Mouse (Mus musculus) frontal cortex, adult 2 months (tissue): ENCODE measurements at regions not wholly inside any gene's neighbourhood (a gene's known extent, or its start where the extent isn't known, plus 50 kb on each side); places are given as distances from the start of the nearest gene placed in this dataset.

Experiments used
- DNase-seq, 2 experiments: peaks; one replicate each; pipeline ENCODE4 v3.0.0; 2022; ENCODE audit warnings: low spot score in 1 of 2; ENCODE audit errors: extremely low spot score in 1 of 2

DNA sequence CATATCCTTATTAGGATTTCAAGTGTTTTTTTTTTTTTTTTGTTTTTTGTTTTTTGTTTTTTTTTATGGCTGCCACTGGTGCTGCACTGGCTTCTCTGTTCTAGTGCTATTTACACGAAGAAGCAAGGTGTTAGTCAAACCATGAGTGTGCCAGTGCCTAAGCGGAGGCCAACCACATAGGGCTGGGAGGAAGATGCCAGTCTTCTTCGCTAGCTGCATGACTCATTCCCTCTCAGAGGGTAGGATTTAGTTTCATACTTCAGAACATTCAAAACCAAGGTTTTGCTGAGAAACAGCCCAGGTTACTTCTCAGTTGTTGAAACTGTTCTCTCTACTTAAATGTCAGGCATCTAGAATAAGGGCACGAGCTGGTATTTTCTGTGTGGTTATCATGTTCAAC lies 72.6 kb downstream of the Icos start:
- peak in 1 of 2 experiments; percentile 41 for DNase-seq

- no peak for DNase-seq
Measured at GRCm38 (mm10) chr1:61053676-61054075, 75.9 kb downstream of the Icos start.

GRCm38 (mm10) chr1:61054391-61054790 lies 76.7 kb downstream of the Icos start:
- no peak for DNase-seq

- peak; percentile 27 to 80 for DNase-seq
Measured at GRCm38 (mm10) chr1:61055176-61055575, 77.4 kb downstream of the Icos start.

GRCm38 (mm10) chr1:61059910-61060536 lies 82.3 kb downstream of the Icos start:
- no peak for DNase-seq

GRCm38 (mm10) chr1:61061892-61062460 lies 84.2 kb downstream of the Icos start:
- DNase-seq, result no peak

GRCm38 (mm10) chr1:61068112-61068511 lies 90.4 kb downstream of the Icos start:
- no peak for DNase-seq

GRCm38 (mm10) chr1:61074127-61074526 lies 96.4 kb downstream of the Icos start:
- DNase-seq, result no peak

GRCm38 (mm10) chr1:61075335-61075734 lies 97.6 kb downstream of the Icos start:
- no peak for DNase-seq

- no peak for DNase-seq
Measured at GRCm38 (mm10) chr1:61084732-61085131, 107.0 kb downstream of the Icos start.

- no peak for DNase-seq
Measured at GRCm38 (mm10) chr1:61086811-61087210, 109.1 kb downstream of the Icos start.

DNA sequence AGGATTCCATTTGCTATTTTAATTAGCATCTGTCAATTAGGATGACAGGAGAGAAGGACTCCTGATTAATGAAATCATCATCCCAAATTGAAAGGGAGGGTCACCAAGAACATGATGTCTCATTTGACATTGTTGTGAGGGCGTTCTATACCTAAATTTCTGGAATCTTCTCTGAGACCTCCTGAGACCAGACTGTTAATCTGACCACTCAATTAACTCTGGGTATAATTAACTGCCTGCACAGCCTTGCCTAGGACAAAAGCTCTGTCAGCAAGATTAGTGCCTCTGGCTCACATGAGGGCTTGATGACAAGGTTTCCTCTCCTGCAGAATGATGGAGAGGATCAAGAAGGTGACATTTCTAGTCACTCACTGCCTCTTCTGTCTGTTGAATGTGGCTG lies 113.1 kb downstream of the Icos start:
- no peak for DNase-seq

GRCm38 (mm10) chr1:61095481-61096165 lies 117.9 kb downstream of the Icos start:
- DNase-seq, result no peak

- no peak for DNase-seq
Measured at GRCm38 (mm10) chr1:61099341-61099740, 121.6 kb downstream of the Icos start.

DNA sequence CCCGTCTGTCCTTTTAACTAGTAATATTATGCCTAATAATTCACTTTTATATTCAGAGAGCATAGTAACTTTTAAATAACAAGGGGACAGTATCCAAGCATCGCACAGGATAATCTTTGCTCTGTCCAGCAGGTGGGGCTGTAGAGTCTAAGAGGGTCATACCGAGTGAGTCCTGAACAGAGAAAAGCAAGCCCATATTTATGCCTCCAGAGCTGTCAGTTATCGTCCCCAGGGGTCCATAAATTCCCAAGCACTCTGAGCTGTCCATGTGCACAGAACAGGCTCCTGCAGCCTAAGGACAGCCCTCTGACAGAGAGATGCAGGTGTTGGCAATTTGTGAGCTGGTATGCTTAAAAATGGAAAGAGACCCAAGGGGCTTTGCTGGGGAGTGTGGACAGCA lies 124.0 kb downstream of the Icos start:
- DNase-seq, result peak in 1 of 2 experiments; percentile 10

- DNase-seq, result no peak
Measured at GRCm38 (mm10) chr1:61102346-61102745, 124.6 kb downstream of the Icos start.

DNA sequence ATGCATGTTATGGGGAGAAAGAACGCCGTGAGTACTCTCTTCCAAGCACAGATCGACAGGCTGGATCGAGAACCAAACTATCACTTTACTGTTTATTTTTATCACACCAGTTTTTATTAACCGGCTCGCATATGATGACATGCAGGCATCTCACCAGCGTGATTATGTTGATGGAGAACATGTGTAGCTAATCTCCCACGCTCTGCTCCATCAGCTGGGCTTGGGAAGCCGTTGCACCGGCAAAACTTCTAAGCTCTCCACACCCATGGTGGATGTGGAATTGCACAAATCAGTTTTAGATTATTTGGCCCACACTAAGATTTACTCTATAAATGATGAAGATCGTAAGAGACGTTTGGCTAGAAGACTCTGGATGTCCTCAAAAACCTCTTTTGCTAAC lies 125.9 kb downstream of the Icos start:
- no peak for DNase-seq

DNA sequence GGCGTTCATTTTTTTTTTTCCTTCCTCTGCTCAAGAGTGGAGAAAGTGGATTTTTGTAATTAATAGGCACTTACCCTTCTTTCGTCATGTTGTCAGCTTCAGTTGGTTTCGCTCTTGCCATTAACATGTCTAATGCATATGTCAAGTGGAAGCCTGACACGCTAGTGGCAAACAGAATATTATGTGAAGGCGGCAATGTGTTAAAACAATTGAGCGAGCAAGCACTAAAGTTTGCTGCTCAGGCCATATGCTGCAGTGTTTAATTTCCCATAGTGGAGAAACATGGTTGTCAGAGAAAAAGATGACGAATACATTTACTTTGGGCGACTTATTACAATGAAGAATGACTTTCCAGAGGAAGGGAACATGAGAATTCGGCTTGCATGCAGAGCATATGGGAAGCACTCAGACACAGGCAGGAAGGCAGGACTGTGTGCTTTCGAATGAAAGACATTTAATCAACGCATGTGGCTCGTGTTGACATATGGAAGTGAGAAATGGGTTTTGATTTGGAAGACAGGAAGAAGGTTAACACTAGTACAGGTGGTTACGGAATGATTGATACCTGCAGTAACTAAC lies 134.1 kb downstream of the Icos start:
- peak in 1 of 2 experiments; percentile 10 for DNase-seq

- no peak for DNase-seq
Measured at GRCm38 (mm10) chr1:61117535-61117934, 139.8 kb downstream of the Icos start.

DNA sequence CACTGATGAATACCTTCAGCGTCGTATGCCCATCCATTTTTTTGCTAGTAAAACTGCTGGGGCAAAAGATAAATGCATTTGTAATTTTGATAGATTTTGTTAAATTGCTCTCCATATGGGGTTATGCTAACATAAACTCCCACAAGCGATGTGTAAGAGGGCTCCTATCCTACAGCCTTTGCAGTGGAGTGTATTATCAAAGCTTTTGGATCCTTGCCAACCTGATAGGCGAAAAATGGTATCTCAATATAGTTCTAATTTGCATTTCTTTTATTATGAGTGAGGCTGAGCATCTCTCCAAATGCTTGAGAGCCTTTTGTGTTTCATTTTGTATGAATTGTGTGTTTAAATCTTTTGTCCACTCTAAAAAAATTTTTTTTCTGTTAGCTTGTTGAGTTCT lies 140.3 kb downstream of the Icos start:
- peak in 1 of 2 experiments; percentile 36 for DNase-seq

- DNase-seq, result no peak
Measured at GRCm38 (mm10) chr1:61121480-61121879, 143.8 kb downstream of the Icos start.

GRCm38 (mm10) chr1:61125127-61125526 lies 147.4 kb downstream of the Icos start:
- no peak for DNase-seq
